Mouse (Mus musculus) testis, adult 2 months (tissue): Measurements from ENCODE around the gene Pcp4l1.

Experiments used
- CTCF ChIP-seq: fragments of 200-500 bp; IDR thresholded peaks from 2 replicates; pipeline ENCODE4 v1.5.1; 2012; ENCODE audit warnings: low read depth, mild to moderate bottlenecking, inconsistent platforms, low read length, moderate library complexity; ENCODE audit not compliant: control insufficient read depth, insufficient read depth, insufficient replicate concordance
- POLR2A ChIP-seq: fragments of 200-500 bp; IDR thresholded peaks from 2 replicates; pipeline ENCODE4 v1.6.1; 2012; ENCODE audit warnings: low read depth, mild to moderate bottlenecking, inconsistent platforms, low read length, moderate library complexity; ENCODE audit not compliant: control insufficient read depth

- TF ChIP-seq CTCF (no peak), POLR2A (no peak)
Measured at GRCm38 (mm10) chr1:171231844-171232243, 35.8 kb upstream of the Pcp4l1 start.
